5 mouse cellular contexts compared by ENCODE assay signal in genomic region chr16:36183912-36184311, GRCm38 (mm10). TPM values are rescaled to one million over a fixed set of nuclear protein-coding genes. Genes with fewer than 3 reads are reported as not detected.
"Had no signal": no experiment of that assay in that cellular context is flagged by ENCODE, and none has a peak within 500 bp of the region (broad histone marks: within the 10 kb centered on the region; RNA-seq: fewer than 3 reads in every experiment).

Gene Gm5483, plus strand, starts transcription at chr16:36184212.

RNA-seq across cellular contexts. Expression of gene Gm5483, which starts in this region (rescaled TPM):
- total RNA-seq: layer of hippocampus, adult 18-20 months; layer of hippocampus, postnatal 14 days; left cerebral cortex, adult 8-10 months; left cerebral cortex, postnatal 14 days had no signal
- polyA plus RNA-seq: thymus, adult 2 months had no signal
